Mouse (Mus musculus): Measurements from ENCODE around the gene Ddx1. TPM values are rescaled to one million over a fixed set of nuclear protein-coding genes. Genes with fewer than 3 reads are reported as not detected.

Gene Ddx1
- total and polyA plus RNA-seq, 3 experiments, result 75.8 to 242 (median 117) TPM

GRCm38 (mm10) chr12:13168073-13168472 is 80.9 kb downstream of the Ddx1 start:
- no peak for TF ChIP-seq EP300 (IDR thresholded peaks at IDR 0.05; ENCODE audit: low read length)
- no peak for TF ChIP-seq TBP (conservative IDR thresholded peaks at IDR 0.05; ENCODE audit: low read depth, low read length)
- TF ChIP-seq CHD2 (IDR thresholded peaks at IDR 0.05; ENCODE audit: low read length), result no peak
- TF ChIP-seq MAZ (IDR thresholded peaks at IDR 0.05; ENCODE audit: low read depth, low read length), result no peak
- no peak for TF ChIP-seq PAX5 (IDR thresholded peaks at IDR 0.05; ENCODE audit: low read length)
- TF ChIP-seq ETS1 (conservative IDR thresholded peaks at IDR 0.05; ENCODE audit: low read depth, low read length), result no peak
- no peak for TF ChIP-seq GABPA (IDR thresholded peaks at IDR 0.05; ENCODE audit: insufficient replicate concordance, low read depth, low read length)
- no peak for TF ChIP-seq USF2 (conservative IDR thresholded peaks at IDR 0.05; ENCODE audit: low read depth, low read length)
- TF ChIP-seq HCFC1 (IDR thresholded peaks at IDR 0.05; ENCODE audit: low read depth, low read length), result no peak
- TF ChIP-seq E2F4 (IDR thresholded peaks at IDR 0.05; ENCODE audit: insufficient replicate concordance, low read depth, low read length), result no peak
- no peak for TF ChIP-seq TCF12 (IDR thresholded peaks at IDR 0.05; ENCODE audit: low read depth, low read length)
- no peak for TF ChIP-seq MAX (IDR thresholded peaks at IDR 0.05; ENCODE audit: low read length)
- no peak for TF ChIP-seq ZMIZ1 (IDR thresholded peaks at IDR 0.05; ENCODE audit: low read depth, low read length)
- TF ChIP-seq CHD1 (IDR thresholded peaks at IDR 0.05; ENCODE audit: low read depth, low read length), result no peak
- TF ChIP-seq NELFE (IDR thresholded peaks at IDR 0.05; ENCODE audit: low read depth, low read length), result no peak
- no peak for TF ChIP-seq POLR2A (IDR thresholded peaks at IDR 0.05; ENCODE audit: low read depth, low read length)
- TF ChIP-seq MYC (IDR thresholded peaks at IDR 0.05; ENCODE audit: low read depth, low read length), result no peak
- in situ Hi-C loops (cut with MboI; ENCODE audit: low pct_ligation_motif_present, low pct_unique_long_range_greater_than_20kb, low sequenced_read_pairs) (no loop called here), dilution Hi-C loops (cut with MboI; ENCODE audit: extremely low pct_ligation_motif_present, extremely low pct_unique_long_range_greater_than_20kb, low sequenced_read_pairs) (no loop called here)
- Histone ChIP-seq H3K9me3 (replicated peaks; ENCODE audit: low read length) (no peaks in the 10 kb centered on the region), H3K36me3 (replicated peaks in 1 of 2; ENCODE audit: control insufficient read depth in 1 of 2, insufficient read depth in 1 of 2, low read length in 1 of 2) (no peaks in the 10 kb centered on the region), H3K9ac (ENCODE audit: insufficient read depth, low read depth) (no peak overlapping the region), H3K4me2 (ENCODE audit: insufficient read depth, low read depth, poor library complexity, severe bottlenecking) (no peak overlapping the region), H3K27me3 (replicated peaks) (no peaks in the 10 kb centered on the region), H3K27ac (ENCODE audit: insufficient read depth, low read depth) (no peak overlapping the region), H3K4me3 (replicated peaks in 1 of 3; ENCODE audit: low read depth in 2 of 3, low read length in 2 of 3, poor library complexity in 1 of 3) (no peak overlapping the region), H3K79me2 (replicated peaks; ENCODE audit: control insufficient read depth, extremely low read depth, insufficient read depth, poor library complexity, severe bottlenecking) (no peaks in the 10 kb centered on the region), H3K4me1 (ENCODE audit: control insufficient read depth in 1 of 2, insufficient read depth in 2 of 2) (peaks cover 0 to 4% of the 10 kb centered on the region in 2 experiments; a peak in 1 of 4 replicates)
- no peak for DNase-seq (ENCODE audit: extremely low read depth)

DNA sequence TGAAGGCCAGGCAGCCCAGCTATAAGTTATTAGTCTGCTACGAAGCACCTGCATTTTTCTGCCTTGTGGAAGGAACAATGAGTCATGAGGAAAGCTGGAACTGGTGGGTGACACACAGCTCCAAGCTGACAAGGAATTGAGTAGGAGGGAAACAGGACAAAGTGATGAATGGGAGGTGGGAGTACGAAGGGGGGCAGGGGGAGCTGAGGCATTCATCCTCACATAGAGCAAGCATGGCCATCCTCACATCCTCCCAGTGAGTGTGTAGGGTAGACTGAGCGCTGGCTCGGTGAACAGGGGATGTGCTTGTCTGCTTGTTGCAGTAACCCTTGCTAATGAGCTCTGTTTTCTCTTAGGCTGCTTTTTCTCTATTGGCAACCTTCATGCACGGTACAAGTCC is 81.9 kb downstream of the Ddx1 start:
- Histone ChIP-seq H3K4me3 (replicated peaks in 1 of 3; ENCODE audit: low read depth in 2 of 3, low read length in 2 of 3, poor library complexity in 1 of 3) (no peak overlapping the region), H3K79me2 (replicated peaks; ENCODE audit: control insufficient read depth, extremely low read depth, insufficient read depth, poor library complexity, severe bottlenecking) (no peaks in the 10 kb centered on the region), H3K9ac (ENCODE audit: insufficient read depth, low read depth) (no peak overlapping the region), H3K4me2 (ENCODE audit: insufficient read depth, low read depth, poor library complexity, severe bottlenecking) (no peak overlapping the region), H3K36me3 (replicated peaks in 1 of 2; ENCODE audit: control insufficient read depth in 1 of 2, insufficient read depth in 1 of 2, low read length in 1 of 2) (no peaks in the 10 kb centered on the region), H3K4me1 (ENCODE audit: control insufficient read depth in 1 of 2, insufficient read depth in 2 of 2) (peaks cover 0 to 4% of the 10 kb centered on the region in 2 experiments; a peak in 1 of 4 replicates), H3K9me3 (replicated peaks; ENCODE audit: low read length) (no peaks in the 10 kb centered on the region), H3K27ac (ENCODE audit: insufficient read depth, low read depth) (no peak overlapping the region), H3K27me3 (replicated peaks) (no peaks in the 10 kb centered on the region)
- no peak for DNase-seq (ENCODE audit: extremely low read depth)
- TF ChIP-seq IRF4 (IDR thresholded peaks at IDR 0.05; ENCODE audit: low read depth, low read length) (no peak), GABPA (IDR thresholded peaks at IDR 0.05; ENCODE audit: insufficient replicate concordance, low read depth, low read length) (no peak), TCF12 (IDR thresholded peaks at IDR 0.05; ENCODE audit: low read depth, low read length) (no peak), CHD1 (IDR thresholded peaks at IDR 0.05; ENCODE audit: low read depth, low read length) (no peak), POLR2AphosphoS2 (IDR thresholded peaks at IDR 0.05; ENCODE audit: low read depth, low read length) (no peak), EP300 (IDR thresholded peaks at IDR 0.05; ENCODE audit: low read length) (no peak), ZNF384 (IDR thresholded peaks at IDR 0.05; ENCODE audit: low read depth, low read length) (no peak)
- in situ Hi-C loops (cut with MboI; ENCODE audit: low pct_ligation_motif_present, low pct_unique_long_range_greater_than_20kb, low sequenced_read_pairs) (no loop called here), dilution Hi-C loops (cut with MboI; ENCODE audit: extremely low pct_ligation_motif_present, extremely low pct_unique_long_range_greater_than_20kb, low sequenced_read_pairs) (no loop called here)

Other genes with a start within 250 kb of the Ddx1 start
- 38.7 and 51.6 TPM in 2 replicates for gene Nbas, start 19.9 kb upstream of the Ddx1 start, total RNA-seq (2012; rRNA removed)
- gene Nbas, start 19.9 kb upstream of the Ddx1 start, total RNA-seq (2014; rRNA removed), result 16.5 and 16.9 TPM in 2 replicates
- gene Nbas, start 19.9 kb upstream of the Ddx1 start, polyA plus RNA-seq (2012; ENCODE audit: insufficient read length, low read depth), result 18.9 and 22.1 TPM in 2 replicates

Measured in CH12.LX (cell line).